ENCODE assay signal across 8 mouse cellular contexts in the genomic region with DNA sequence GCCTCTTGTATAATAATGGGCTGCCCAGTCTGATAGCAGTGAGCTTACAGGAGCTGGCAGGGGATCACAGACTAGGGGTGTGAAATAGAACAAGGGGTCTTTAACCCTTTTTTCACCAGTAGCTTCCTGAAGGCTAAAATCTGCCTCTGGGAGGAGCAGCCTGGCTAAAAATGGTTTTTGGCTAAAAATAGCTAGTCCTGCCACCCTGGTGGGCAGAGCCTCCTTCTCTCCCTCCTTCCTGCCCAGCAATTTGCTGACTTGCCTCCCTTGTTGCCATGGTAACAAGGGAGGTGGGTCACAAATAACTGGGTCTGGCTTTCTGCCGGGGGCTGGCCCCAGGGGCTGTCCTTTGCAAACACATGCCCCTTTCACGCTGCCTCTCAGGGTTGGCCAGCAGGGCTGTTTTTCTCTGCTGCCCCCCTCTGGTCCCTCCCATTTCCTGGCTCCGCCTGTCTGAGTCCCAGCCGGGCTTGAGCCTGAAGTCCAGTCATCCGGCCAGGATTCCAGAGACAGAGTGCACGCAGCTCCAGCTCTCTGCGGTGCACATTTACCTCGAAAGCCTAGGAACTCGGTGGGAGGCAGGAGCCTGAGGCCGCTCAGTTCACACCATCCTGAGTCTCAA.
DNase-seq lines count a peak whose midpoint lies in the region; ATAC-seq and TF ChIP-seq lines count a peak whose summit lies in the region.

No protein-coding gene starts in this region.

- in situ Hi-C loops in Patski (cut with MboI; ENCODE audit: low pct_unique_long_range_greater_than_20kb): loop anchor here (5.0 kb wide), 2 partner anchors 58 to 142 kb away; partner anchors contain the start of gene Rgs3

- peak overlapping the region; percentile 40 for H3K4me3 ChIP-seq in hindbrain, embryonic 10.5 days
- peak overlapping the region; percentile 43 for H3K4me3 ChIP-seq in lung, embryonic 14.5 days (ENCODE audit: low read depth, low read length)

- peak; percentile 92 for DNase-seq in Patski (ENCODE audit: low read depth, low spot score)
- DNase-seq in cerebellum, adult 9-11 months: peak; percentile 86
- DNase-seq in frontal cortex, postnatal 10 days (ENCODE audit: low spot score in 2 of 2): peak; percentile 92 to 95
- peak; percentile 93 for DNase-seq in hindbrain, embryonic 10.5 days (ENCODE audit: low spot score)
- DNase-seq in layer of hippocampus, adult 9-11 months: peak; percentile 97
- peak; percentile 99 for DNase-seq in lung, embryonic 14.5 days
- peak; percentile 95 for DNase-seq in ovary, adult 18-20 months (ENCODE audit: low spot score)
- DNase-seq in urinary bladder, postnatal 10 days (ENCODE audit: low spot score): peak; percentile 71

- H3K27me3 ChIP-seq in Patski: no peaks in the 10 kb centered on the region
- no peaks in the 10 kb centered on the region for H3K27me3 ChIP-seq in hindbrain, embryonic 10.5 days (ENCODE audit: insufficient read depth, poor library complexity, severe bottlenecking)
- H3K27me3 ChIP-seq in lung, embryonic 14.5 days (ENCODE audit: insufficient read depth, low read length): no peaks in the 10 kb centered on the region

- peak; percentile 90 for ATAC-seq in Patski
- peak; percentile 91 for ATAC-seq in lung, embryonic 14.5 days (ENCODE audit: insufficient read depth)

- no peaks in the 10 kb centered on the region for H3K9me3 ChIP-seq in hindbrain, embryonic 10.5 days
- no peaks in the 10 kb centered on the region for H3K9me3 ChIP-seq in lung, embryonic 14.5 days (ENCODE audit: low read depth, low read length)

- H3K27ac ChIP-seq in hindbrain, embryonic 10.5 days: peak overlapping the region; percentile 71
- H3K27ac ChIP-seq in lung, embryonic 14.5 days (ENCODE audit: low read depth): peak overlapping the region; percentile 28; the same call in 1 of the 2 replicates

- peaks cover 62% of the 10 kb centered on the region for H3K36me3 ChIP-seq in hindbrain, embryonic 10.5 days
- H3K36me3 ChIP-seq in lung, embryonic 14.5 days (ENCODE audit: insufficient read depth): peaks cover 44% of the 10 kb centered on the region

- TF ChIP-seq CTCF in Patski (IDR thresholded peaks at IDR 0.05): no peak
- TF ChIP-seq CTCF in lung, embryonic 14.5 days (IDR thresholded peaks at IDR 0.05; ENCODE audit: low read depth): peak; percentile 65

- peak overlapping the region; percentile 64 for H3K4me2 ChIP-seq in lung, embryonic 14.5 days

- H3K9ac ChIP-seq in lung, embryonic 14.5 days: peak overlapping the region; percentile 47

- POLR2A ChIA-PET in Patski (lab: Charles Lee): interaction anchor here (0.5 to 1.3 kb wide), 2 partner anchors 64 to 141 kb away, joined by 4 read pairs; no protein-coding TSS in a partner anchor

- peaks cover 53% of the 10 kb centered on the region for H3K4me1 ChIP-seq in hindbrain, embryonic 10.5 days (replicated peaks)
- peaks cover 9% of the 10 kb centered on the region for H3K4me1 ChIP-seq in lung, embryonic 14.5 days (ENCODE audit: insufficient read depth)

- 2% methylated on average over 10 of the region's 10 CpGs for WGBS in hindbrain, embryonic 10.5 days
- WGBS in lung, embryonic 14.5 days: 1% methylated on average over 10 of the region's 10 CpGs

- CTCF ChIA-PET in Patski (lab: Charles Lee): interaction anchor here (1.0 to 7.2 kb wide), 6 partner anchors 8 to 138 kb away, joined by 3 to 127 read pairs (median 11); no protein-coding TSS in a partner anchor

Comparison
In these comparisons a context has a peak if more than half of its experiments do, and no peak if none do; other contexts are left out.
1. Peak in every context shown above with its lines: DNase-seq, ATAC-seq, H3K4me3 ChIP-seq and H3K27ac ChIP-seq.